Mouse (Mus musculus) adrenal gland, postnatal 14 days (tissue): ENCODE measurements at regions not wholly inside any gene's neighbourhood (a gene's known extent, or its start where the extent isn't known, plus 50 kb on each side); places are given as distances from the start of the nearest gene placed in this dataset.

Experiments
- DNase-seq: peaks from one replicate; pipeline ENCODE4 v3.0.0; 2021; ENCODE audit warnings: mixed read lengths

DNA sequence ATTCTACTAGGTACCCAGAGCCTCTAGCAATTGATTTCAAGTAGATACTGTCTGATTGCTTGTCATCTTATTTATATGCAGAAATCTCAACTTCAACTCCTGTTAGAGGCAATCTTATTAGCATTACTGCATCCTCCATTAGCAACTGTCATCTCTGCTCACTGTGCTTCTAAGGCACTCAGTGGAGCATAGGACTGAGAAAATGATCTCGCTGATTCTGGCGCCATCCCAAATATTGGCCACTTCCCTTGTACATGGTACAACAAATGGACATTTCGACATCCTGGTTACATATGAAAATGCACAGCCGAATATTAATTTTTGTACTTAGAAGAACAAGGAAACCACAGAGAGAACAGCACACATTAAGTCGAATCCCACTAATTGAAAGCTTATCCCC, 329.7 kb upstream of the G2e3 start:
- DNase-seq = no peak

DNA sequence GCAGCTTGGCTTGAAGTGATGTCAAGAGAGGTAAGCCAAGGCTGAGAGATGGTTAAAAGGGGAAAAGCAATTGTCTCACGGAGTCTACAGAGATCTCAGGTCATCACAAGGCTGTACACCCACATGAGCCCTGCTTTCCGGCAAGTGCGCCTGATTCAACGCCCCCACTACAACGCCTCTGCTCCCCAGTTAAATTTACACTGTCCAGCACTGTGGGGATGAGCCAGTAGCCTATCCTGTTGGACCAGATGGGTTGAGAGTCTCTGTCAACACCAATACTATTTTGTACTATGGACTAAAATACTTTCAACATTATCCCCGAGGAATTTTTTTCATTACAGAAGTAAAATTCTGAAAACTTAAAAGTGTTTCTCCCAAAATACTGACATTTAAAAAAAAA, 331.8 kb upstream of the G2e3 start:
- DNase-seq = no peak

DNA sequence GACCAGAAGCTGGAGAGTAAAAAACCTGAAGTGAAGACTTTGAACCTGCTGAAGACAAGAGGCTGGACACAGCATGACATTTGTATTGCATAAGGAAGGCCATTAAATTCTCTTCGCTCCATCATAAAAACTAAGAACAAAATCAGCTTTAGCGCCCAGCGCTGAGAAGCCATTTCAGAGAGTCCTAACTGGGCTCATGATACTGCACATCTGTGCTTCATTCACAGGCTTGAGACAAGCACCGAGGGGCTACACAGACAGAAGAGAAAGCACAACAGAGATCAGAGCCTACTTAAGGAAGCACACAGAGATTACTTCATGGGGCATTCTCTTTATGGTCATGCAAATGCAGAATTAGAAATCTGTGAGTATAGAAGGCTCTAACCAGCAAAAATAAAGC, 338.2 kb upstream of the G2e3 start:
- no peak for DNase-seq

DNA sequence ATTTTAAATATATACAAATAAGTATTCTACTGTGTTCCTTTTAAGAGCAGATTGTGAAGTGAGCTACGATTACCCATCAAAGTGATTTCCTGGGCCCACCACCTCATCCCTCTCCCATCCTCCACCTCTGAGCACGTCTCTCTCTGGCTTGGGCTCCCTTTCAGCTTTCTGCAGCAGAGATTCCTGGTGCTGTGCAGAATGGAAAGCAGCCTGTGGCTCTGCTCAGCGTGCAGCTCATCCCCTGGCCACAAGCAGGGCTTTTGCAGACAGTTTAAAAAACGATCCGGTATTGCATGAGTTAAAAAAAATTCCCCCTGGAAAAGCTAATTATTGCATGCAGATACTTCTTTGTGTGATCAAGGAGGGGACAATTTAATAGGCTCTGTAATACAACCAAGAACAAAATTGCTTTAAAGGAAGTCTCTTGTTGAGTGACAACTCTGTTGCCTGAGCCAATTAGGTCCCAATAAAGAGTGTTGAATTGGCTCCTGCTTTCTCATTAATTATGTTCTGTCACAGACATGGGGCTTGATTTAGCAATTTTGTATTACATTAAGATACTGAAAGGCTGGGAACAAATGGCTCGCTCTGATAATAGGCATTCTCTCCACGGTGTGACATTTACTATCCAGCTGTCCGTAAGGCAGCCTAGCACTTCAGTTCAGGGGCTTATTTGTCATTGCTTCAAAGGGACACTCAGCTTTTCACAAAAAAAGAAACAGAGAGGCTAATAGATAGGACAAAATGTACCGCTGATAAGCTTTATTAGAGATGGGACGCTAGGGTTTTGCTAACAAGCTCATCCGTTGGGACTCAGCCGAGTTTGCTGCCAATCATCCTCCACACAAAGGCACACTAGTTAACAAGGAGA, 345.9 kb upstream of the G2e3 start:
- DNase-seq = no peak

DNA sequence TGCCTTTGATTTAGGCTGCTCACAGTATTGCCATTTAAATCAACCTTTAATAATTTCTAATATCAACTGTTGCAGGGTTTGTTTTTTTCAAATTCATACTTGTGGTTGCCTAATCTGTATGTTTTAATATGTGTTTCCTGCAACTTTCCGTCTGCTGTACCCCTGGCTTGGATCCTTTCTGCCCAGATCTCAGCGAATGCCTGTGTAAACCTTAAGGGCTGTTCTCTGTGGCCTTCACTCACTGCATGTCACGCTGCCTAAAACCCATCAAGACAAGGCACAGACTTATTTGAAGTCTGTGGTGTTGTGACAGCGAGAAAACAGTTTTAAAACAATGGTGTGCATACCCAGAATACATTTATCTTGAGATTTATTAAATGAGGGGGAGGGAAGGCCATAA, 346.8 kb upstream of the G2e3 start:
- DNase-seq = no peak

DNA sequence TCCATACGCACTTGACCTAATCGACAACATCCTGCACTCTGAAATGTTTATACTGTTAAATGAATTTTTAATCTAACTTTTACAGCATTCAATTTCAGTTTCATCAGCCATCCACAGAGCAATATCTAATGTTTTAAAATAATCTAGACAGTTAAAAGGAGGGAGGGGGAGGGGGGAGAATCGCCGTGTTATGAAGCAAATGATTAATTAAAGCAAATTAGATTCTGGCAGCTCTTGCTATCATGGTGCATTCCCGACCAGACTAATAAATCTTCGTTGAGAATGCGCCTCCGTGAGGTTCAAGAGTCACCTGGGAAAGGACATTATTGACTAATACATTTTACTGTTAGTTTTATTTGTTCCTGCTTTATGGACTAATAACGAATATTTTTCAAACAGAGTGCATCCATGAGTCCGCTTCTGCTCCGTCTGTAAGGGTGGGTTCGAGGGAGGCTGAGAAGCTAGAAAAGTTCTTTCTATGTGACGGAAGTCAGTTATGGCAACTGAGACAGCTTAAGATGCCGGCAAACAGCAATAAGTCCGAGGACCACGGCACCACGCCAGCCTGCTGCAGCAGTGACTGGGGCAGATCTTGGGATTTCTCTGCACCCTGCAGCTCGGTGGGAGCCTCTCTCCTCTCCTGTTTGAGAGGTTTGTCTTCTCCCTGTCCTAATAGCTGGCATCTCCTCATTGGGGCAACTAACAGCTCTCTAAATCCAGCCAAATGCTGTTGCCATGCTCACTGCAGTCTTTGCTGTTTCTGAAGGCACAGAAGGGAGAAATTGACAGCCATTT, 347.4 kb upstream of the G2e3 start:
- no peak for DNase-seq

DNA sequence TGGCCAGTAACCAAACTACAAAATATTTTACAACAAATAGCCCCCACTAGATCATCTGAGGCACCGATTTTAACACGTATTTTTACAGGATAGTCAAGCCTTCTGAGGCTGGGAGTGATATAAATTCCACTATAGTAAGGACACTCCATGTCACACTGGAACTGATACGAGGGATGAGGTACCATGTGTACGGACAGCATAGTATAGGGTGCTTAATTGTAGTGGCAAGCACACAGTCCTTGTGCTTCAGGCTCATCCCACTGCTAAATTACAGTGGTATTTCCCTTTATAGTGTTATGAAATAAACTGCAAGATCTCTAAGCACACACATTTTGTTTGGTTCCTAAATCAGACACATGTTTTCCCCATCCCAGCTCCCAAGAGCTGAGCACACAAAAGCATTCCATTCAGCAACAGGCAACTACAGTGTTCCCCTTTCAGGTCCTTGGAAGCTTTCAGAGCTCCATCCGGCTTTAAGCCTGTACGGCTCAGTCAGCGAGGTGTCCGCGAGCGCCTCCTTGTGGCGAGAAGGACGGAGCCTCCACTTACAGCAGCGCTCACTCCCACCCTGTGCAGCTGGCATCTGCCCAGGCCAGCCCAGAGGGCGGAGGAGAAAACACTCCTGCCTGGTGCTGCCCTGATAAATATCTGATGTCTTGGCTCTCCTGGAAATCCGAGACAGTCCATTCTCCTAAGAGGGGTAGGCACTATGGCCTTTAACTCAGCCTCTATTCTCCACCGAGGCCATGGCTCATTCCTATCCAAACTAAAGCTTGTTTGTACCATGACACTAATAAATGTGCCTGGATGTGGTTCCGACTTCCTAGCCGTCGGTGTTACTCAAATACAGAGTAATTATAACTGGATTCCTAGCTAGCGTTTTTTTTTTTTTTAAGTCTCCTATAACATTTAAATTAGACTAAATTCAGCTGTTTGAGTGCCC, 348.3 kb upstream of the G2e3 start:
- DNase-seq = peak; percentile 87

DNA sequence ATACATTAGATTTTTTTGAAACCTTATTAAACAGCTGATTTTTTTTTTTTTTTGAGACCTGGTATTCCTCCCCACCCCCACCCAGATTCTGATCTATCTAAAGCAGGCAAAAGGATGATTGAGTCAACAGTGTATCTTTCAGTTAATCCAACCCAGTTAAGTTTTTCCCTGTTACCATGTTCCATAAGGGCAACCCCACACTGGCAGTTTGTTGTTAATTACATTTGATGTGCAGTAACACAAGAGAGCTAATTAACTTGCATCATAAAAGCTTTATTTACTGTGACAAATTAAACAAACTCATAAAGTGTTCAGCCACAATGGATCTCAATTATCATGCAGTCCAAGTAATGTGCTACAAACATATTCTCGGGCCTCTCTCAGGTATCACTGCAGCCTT, 346.8 kb upstream of the Prkd1 start:
- DNase-seq = no peak

DNA sequence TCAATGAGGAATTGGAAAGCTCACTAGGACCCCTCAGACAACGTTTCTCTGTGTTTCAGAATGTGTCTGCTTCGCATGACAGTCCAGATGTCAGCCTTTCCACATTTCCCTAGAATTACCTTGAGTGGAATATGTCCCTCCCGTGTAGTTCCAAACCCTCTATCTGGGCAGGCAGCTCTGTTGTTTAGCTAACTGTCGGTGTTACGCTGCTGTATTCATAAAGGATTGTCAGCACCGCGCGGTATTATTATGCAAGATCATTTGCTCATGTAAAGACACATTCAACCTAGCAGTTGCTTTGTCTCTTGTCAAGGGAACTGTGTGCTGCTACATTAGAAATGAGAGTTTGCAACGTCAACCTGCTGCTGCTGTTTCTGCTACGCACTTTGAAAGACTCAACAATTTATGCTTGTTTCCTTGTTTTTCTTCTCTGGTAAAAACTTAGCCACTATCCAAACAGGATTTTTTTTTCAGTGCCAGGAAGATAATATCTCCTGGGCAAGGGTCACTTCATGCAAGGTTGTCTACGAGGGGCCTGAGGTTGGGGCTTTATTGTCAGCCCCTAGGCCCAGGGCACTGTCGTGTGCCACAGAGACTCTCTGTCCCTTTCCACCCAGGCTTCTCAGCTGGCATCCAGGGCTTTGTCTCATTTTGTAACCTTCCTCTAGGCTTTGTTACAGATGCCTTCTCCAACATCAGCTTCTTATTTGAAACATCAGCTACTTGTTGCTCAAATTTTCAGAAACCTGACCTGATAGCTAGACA, 340.8 kb upstream of the Prkd1 start:
- DNase-seq = no peak

DNA sequence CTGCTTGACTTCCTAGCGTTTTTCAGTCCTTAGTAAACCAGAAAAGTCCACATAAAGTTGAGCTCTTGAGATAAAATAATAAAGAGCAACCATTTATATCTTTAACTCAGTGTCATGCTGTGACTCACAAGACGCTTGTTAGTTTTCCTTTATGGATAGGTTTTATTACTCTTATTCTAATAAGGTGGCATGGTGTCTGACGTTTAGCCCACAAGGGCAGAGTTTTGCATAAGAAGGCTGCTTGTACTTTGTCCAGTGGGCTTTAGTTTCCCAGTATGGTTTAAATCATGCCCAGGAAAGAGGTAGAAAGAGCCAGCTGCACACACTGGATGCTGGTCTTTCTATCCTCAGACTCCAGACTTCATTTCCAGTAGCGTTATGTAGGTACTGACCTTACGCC, 332.4 kb upstream of the Prkd1 start:
- no peak for DNase-seq

DNA sequence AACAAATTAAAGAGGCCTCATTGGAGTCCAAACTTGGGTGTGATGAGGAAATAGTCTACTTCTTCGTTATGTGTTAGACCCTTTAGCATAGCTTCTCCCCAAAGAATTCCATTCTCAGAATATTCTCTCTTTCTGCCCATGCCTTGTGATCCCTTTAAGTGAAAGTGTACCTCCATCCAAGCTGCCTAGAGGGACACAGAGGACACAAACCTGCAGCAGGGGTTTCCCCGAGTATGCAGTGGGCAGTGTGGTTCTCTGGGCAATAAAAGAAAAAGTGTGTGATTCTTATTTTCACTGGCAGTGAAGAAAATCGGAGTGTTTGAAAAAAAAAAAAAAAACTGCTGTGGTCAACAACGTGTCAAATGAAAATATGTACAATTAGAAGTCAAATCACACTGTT, 331.9 kb upstream of the Prkd1 start:
- no peak for DNase-seq

DNA sequence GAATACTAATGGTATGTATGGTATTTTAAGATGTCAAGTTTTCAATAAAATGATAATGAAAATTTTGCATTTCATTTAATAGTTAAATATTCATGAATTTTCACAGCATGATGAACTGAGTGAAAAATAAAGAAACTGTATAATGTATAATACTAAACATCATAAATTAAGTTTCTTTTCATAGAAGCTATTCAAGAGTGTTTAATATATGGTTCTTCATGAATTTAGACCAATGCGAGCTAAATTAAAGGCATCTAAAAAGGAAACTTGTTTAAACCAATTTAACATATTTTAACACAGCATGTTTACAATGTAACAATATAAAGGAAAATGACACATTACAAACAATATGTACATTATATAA, 321.8 kb upstream of the Prkd1 start:
- DNase-seq = no peak

DNA sequence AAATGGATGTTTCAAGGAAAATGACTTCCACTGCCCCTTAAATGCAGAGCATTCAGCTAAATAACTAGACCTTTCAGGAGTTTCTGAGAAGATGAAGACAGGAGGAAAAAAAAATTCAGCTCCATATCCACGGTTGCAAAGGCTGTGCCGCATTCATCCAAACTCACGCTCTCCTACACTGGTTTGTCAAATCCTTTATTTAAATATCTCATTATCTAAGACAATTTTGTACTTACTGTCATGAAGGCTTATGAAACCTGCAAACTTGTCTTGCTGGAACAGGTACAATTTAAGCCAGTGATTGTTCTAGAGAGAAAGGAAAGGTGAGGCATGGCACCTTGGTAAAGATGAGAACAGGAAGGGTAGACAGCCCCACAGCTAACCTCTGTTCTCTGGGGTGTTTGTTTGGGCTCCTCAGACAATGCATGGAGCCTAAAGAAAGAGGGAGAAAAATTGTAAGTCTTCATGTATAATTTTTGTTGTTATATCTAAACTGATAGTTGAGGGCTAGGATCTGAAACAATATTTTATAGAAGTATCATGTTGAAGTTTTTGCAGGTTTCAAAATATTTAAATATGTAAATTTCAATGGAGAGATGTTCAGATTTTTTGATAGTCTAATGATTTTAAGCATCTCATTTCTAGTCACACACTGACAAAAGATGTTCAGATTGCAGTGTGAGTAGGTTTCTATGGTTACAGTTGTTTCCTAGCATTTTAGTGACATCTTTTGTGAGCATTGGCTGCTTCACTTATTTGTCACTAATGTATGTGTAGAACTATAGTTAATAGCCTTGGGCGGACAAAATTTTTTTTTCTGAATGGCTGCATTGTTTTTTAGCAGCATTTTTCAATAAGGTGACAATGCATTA, 321.2 kb upstream of the Prkd1 start:
- DNase-seq = no peak

DNA sequence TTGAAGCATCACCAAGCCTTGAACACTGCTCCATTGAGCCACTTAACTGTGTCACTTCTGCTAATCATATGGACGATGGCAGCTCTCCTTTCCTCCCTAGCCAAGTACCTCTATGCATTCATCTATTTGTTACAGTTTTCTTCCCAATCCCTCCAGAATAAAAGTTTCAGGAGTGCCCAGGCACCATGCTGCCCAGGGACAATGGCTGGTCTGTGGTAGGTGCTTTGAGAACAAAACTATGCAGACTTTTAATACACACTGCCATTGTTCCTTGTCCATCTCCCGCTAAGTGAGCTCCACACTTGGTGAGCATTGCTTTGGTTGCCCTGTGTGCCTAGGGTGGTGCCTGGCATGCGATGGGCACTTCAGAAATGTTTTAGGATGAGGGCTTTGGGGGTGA, 320.5 kb upstream of the Prkd1 start:
- DNase-seq = no peak

DNA sequence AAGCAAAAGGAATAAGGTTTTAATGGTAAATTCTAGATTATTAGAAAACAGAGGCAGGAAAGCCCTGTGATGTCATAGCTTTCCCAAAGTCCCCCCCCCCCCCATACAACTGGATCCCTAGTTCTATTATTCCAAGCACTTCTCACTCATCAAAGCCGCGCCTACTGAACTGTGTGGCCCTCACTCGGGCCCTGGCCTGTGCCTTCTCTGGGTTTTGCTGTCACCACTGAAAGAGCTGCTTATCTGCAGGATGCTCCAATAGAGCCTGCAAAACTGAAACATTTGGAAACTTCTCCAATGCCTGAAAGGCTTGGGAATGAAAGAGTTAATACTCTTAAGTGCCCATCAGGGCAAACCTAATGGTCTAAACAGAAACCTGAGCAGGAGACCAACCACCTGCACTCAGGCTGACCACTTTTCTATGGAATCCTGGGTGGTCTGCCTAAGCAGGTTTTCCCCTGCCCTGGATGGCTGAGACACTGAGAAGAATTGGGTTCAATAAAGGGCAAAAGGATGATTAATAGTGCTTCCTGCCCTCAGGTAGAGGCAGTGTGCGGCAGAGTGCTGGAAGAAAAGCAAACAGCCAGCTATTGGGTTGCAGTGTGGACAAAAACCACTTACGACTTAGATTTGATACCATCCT, 318.4 kb upstream of the Prkd1 start:
- DNase-seq = no peak

DNA sequence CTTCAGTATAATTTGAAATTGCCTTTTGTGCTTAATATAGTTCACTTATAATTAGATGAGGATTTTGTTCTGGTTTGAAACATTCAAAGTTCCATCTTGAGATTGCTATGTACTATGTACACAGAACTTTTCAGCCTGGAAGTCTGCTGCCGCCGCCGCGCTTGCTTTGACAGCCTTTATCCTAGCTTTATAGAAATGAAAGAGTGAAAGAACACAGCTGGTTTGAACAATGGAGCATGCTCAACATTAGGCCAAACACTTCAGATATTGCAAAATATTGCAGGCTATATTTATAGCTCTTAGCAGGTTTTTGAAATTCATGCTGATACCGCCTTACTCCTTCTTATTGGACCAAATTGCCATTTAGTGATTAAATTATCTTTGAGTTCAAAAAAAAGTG, 305.1 kb upstream of the Prkd1 start:
- no peak for DNase-seq

DNA sequence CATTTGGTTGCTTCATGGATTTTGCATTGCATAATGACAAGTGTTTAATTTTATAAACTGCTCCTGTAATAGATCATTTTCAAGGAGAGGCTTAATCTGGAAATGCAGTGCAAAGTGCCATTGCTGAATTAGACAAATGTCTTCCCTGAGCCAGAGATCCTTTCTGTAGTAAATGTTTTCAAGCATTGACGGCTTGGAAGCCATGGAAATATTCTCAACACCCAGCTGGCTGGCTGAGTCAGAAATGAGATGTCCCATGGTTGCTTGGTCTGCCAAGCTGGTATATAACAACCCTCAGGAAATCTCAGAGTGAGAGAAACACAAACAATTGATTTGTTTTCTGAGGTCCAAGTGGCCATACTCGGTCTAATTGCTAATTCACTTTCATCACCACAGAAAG, 298.1 kb upstream of the Prkd1 start:
- no peak for DNase-seq

DNA sequence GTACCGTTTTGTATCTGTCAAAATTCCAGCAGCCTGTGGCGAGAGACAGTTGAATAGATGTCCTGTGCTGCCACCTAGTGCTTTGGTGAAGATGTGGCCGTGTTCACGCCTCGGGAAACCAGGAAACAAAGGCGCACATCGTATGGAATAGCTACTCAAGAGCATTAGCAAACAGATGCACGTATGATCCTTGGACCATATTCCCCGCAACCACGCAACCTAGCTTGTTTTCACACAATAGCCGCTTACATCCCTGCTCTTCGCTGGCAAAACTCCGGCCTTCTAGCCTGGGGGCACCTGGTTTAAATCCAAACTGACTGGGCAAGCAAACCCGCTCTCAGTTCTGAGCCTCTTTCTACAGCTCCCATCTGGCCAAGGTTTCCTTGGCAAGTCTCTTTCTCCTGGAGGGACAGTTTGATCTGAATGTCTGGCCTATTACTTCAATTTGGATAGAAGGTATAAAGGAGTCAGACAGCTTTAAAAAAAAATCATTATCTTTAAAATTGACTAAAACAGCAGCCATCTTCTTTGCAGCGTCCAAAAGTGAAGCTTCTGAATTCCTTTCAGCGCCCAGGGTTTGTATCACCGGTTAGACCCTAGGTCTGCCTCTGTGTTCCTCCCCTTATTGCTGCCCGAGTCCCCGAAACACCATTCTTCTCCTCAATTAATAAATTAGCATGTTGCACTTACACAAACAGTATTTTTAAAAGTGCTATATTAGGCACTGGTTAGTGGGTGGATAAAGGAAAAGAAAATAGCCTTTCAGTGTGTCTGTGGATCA, 295.0 kb upstream of the Prkd1 start:
- DNase-seq = peak; percentile 65

DNA sequence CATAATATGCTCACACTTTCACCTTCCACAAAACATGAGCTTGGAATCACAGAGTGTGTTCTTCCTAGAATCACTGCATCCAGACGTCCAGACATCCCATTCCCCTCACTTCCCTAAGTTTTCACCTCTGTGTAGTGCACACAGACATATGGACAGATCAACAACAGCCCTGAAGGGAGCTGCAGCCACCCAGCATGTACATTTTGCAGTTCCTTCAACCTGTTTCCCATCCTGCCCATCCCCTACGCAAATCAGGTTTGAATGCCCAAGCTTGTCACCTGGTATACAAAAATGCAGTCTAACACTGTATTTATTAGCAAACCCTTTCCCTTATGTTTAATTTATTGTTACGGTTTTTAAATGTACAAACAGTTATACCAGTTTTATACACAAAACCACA, 294.4 kb upstream of the Prkd1 start:
- DNase-seq = no peak

DNA sequence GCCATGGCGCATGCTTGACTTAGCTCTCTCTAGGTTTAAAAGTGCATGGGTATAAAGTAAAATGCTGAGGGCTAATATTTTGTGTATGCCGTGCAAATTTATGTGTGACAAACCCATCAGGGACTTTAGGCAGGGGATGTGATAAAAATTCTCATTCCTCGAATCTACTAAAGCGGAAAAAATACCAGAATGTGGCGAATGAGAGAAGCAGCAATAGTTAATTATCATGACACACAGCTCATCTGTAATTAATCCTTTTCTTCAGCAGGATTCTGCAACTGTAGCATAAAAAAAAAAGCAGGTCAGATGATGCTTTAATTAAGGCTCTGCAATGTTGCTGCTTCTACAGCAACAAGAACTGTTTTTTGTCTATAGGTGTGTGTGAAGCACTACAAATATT, 286.6 kb upstream of the Prkd1 start:
- DNase-seq = no peak
